Mouse (Mus musculus) heart, postnatal 0 days (tissue): ENCODE results near the gene Ptp4a2. TPM values are rescaled to one million over a fixed set of nuclear protein-coding genes. Genes with fewer than 3 reads are reported as not detected.
"Not testable (repeated sequence)": the region's sequence is repeated elsewhere in the genome, so short reads cannot be mapped to it uniquely, and the experiment has no call there.

Source experiments
- ATAC-seq: fragments of 200-750 bp; cut with Nextera tagmentation; 2 replicates; pipeline ENCODE4 v1.8.0; 2017; ENCODE audit warnings: low read depth, moderate number of reproducible peaks, moderate library complexity; ENCODE audit not compliant: insufficient read depth
- DNase-seq: peaks from one replicate; pipeline ENCODE4 v3.0.0-alpha.2; 2016; ENCODE audit warnings: low spot score
- H3K27ac ChIP-seq: fragments of 300-500 bp; sonication (generic); 2 replicates; pipeline ENCODE4 v1.5.1; 2014; ENCODE audit warnings: low read depth, mild to moderate bottlenecking
- H3K27me3 ChIP-seq: fragments of 300-500 bp; sonication (generic); 2 replicates; pipeline ENCODE4 v1.6.1; 2014; ENCODE audit warnings: low read length, mixed read lengths; ENCODE audit not compliant: control insufficient read depth, insufficient read depth
- H3K36me3 ChIP-seq: fragments of 300-500 bp; sonication (generic); replicated peaks from 2 replicates; pipeline ENCODE4 v1.6.1; 2014; ENCODE audit warnings: low read length, mixed read lengths; ENCODE audit not compliant: control insufficient read depth, insufficient read depth
- H3K4me1 ChIP-seq: fragments of 300-500 bp; sonication (generic); 2 replicates; pipeline ENCODE4 v1.6.1; 2014; ENCODE audit warnings: antibody characterized with exemption; ENCODE audit not compliant: control insufficient read depth, insufficient read depth
- H3K4me2 ChIP-seq: fragments of 300-500 bp; sonication (generic); 2 replicates; pipeline ENCODE4 v1.6.1; 2014; ENCODE audit warnings: low read depth, mild to moderate bottlenecking, low read length, moderate library complexity
- H3K4me3 ChIP-seq: fragments of 300-500 bp; sonication (generic); 2 replicates; pipeline ENCODE4 v1.5.1; 2014; ENCODE audit warnings: low read depth, low read length
- H3K9ac ChIP-seq: fragments of 300-500 bp; sonication (generic); replicated peaks from 2 replicates; pipeline ENCODE4 v1.6.1; 2014; ENCODE audit warnings: low read depth, low read length, mixed read lengths
- H3K9me3 ChIP-seq: fragments of 300-500 bp; sonication (generic); replicated peaks from 2 replicates; pipeline ENCODE4 v1.6.1; 2016; ENCODE audit warnings: low read length; ENCODE audit not compliant: control insufficient read depth
- CTCF ChIP-seq: IDR thresholded peaks from 2 replicates; pipeline ENCODE4 v1.5.1; 2016; ENCODE audit warnings: antibody characterized with exemption, control low read depth, low read depth
- EP300 ChIP-seq: IDR thresholded peaks from 2 replicates; pipeline ENCODE4 v1.6.1; 2016; ENCODE audit warnings: antibody characterized with exemption, low read depth
- WGBS: fragments of 180-500 bp; shearing (Covaris S2); extraction: QIAGEN DNeasy Blood & Tissue Kit; methylation state at CpG from one replicate; pipeline ENCODE4 v1.1.7; 2014; 5-methylcytosine and 5-hydroxymethylcytosine counted together
- polyA plus RNA-seq: library from polyadenylated mRNA; unstranded; fragments of >200 nt; fragmentation: Nextera tagmentation; extraction: Ambion mirVana; gene quantifications from 2 replicates; pipeline ENCODE4 v1.2.1, GENCODE M21; 2015
- total RNA-seq: library from RNA; depleted of rRNA; stranded (reverse); fragments of >200 nt; gene quantifications from 2 replicates; pipeline ENCODE4 v1.2.3, GENCODE M21; 2014; ENCODE audit warnings: low replicate concordance; rRNA removed

Gene Ptp4a2
- 132 and 176 TPM in 2 replicates for total RNA-seq
- polyA plus RNA-seq: 407 and 417 TPM in 2 replicates

DNA sequence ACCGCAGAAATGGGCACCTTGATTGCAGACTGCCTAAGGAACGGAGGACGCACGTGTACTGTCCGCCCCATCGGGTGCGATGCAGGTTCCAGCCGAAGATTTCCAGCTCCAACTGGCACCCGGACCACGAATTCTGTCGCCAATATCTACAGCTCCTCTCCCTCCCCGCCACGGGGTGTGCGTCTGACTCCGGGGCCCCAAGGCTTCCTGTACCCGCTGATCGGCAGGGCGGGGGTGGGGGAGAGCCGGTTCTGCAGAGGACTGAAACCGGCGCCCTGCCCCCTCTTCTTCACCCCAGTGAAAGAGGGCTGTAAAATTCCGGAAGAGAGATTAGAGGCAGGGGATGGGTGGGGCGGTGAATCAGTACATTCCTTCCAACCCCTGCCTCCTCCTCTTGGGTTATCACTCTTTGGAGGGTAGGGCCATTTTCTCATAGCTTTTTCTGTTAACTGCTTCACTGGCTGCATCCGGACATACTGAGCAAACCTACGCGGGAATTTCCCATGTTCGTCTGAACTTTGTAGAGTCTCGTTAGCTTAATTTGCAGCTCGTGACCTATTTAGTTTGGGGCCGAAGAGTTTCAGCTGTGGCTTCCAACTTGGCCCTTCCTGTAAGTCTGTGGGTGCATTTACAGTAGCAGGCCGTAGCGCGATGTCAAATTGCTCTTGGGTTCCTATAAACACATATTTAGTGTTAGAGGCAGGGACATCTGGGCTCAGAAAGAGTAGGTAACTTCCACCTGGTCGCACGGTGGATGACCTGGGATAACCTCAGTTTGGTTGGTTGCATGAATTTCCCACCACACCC is at the start of gene Ptp4a2:
Ptp4a2 (plus strand) TSS at position 422 of the 807 bp plus-strand sequence.
- no peaks in the 10 kb centered on the region for H3K27me3 ChIP-seq
- H3K27ac ChIP-seq: peak within 1 kb of the TSS; percentile 85
- peak within 1 kb of the TSS; percentile 84 for H3K4me2 ChIP-seq
- no peaks in the 10 kb centered on the region for H3K9me3 ChIP-seq
- 11% methylated on average over 35 of the region's 35 CpGs for WGBS
- peak within 1 kb of the TSS; percentile 65 for H3K9ac ChIP-seq
- H3K4me3 ChIP-seq: peak within 1 kb of the TSS; percentile 56
- ATAC-seq (peak; percentile 94), DNase-seq (peak; percentile 93)
- H3K36me3 ChIP-seq: no peaks in the 10 kb centered on the region
- H3K4me1 ChIP-seq: peaks cover 13% of the 10 kb centered on the region; the same call in 1 of the 2 replicates
- no peak for TF ChIP-seq CTCF
- peak; percentile 65 for TF ChIP-seq EP300

GRCm38 (mm10) chr4:129761606-129762005 is 49.4 kb upstream of the Ptp4a2 start:
- ATAC-seq (no peak), DNase-seq (no peak)
- Histone ChIP-seq H3K27ac (no peak overlapping the region), H3K27me3 (no peaks in the 10 kb centered on the region), H3K4me3 (no peak overlapping the region), H3K9ac (no peak overlapping the region), H3K4me1 (no peaks in the 10 kb centered on the region), H3K36me3 (no peaks in the 10 kb centered on the region), H3K4me2 (no peak overlapping the region), H3K9me3 (no peaks in the 10 kb centered on the region)
- WGBS: 88% methylated on average over 12 of the region's 12 CpGs
- TF ChIP-seq EP300 (no peak), CTCF (no peak)

DNA sequence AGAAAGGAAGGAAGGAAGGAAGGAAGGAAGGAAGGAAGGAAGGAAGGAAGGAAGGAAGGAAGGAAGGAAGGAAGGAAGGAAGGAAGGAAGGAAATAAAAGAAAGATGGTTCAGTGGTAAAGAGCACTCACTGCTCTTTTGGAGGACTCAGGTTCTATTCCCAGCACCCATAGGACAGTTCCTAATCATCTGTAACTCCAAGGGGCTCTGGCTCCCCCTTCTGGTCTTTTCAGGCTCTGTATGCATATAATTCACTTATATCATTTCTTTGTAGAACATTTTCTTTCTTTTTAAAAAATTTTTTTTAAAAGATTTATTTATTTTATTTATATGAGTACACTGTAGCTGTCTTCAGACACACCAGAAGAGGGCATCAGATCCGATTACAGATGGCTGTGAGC is 48.5 kb upstream of the Ptp4a2 start:
- H3K9me3 ChIP-seq, H3K36me3 ChIP-seq, H3K4me2 ChIP-seq, H3K27ac ChIP-seq, H3K4me3 ChIP-seq, H3K9ac ChIP-seq, H3K27me3 ChIP-seq, H3K4me1 ChIP-seq, DNase-seq, ATAC-seq: not testable (repeated sequence)
- 75% methylated on average over 1 of the region's 1 CpGs for WGBS

DNA sequence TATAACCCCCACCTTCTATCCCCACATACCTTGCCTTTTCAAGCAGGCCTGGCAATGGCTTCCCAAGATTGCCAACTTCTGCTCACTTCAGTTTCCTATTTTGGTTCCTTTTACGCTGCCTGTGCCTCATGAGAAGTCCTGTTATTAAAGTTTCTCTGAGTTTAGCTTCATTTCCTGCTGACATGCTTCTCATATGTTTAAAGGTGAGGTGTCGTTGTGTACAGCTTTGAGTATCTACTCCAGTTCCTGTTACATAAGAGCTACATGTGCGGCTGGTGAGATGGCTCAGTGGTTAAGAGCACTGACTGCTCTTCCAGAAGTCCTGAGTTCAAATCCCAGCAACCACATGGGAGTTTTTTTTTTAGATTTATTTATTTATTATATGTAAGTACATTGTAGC is 45.7 kb upstream of the Ptp4a2 start:
- H3K4me1 ChIP-seq: no peaks in the 10 kb centered on the region
- H3K27ac ChIP-seq: no peak overlapping the region
- H3K4me3 ChIP-seq: no peak overlapping the region
- no peak for TF ChIP-seq CTCF
- TF ChIP-seq EP300: no peak
- WGBS: 71% methylated on average over 3 of the region's 3 CpGs
- H3K9ac ChIP-seq: no peak overlapping the region
- no peaks in the 10 kb centered on the region for H3K9me3 ChIP-seq
- no peaks in the 10 kb centered on the region for H3K27me3 ChIP-seq
- ATAC-seq (no peak), DNase-seq (no peak)
- no peaks in the 10 kb centered on the region for H3K36me3 ChIP-seq
- H3K4me2 ChIP-seq: no peak overlapping the region

GRCm38 (mm10) chr4:129767782-129768181 is 43.2 kb upstream of the Ptp4a2 start:
- no peaks in the 10 kb centered on the region for H3K36me3 ChIP-seq
- H3K27me3 ChIP-seq: 0 out of 2 replicates have a peak, but pooled peaks cover 2% of the 10 kb centered on the region
- H3K4me1 ChIP-seq: peaks cover 8% of the 10 kb centered on the region; the same call in 1 of the 2 replicates
- WGBS: 70% methylated on average over 8 of the region's 8 CpGs
- no peak for TF ChIP-seq CTCF
- TF ChIP-seq EP300: no peak
- no peak for DNase-seq
- H3K9ac ChIP-seq: no peak overlapping the region
- no peak overlapping the region for H3K4me3 ChIP-seq
- no peak for ATAC-seq
- no peak overlapping the region for H3K4me2 ChIP-seq
- no peaks in the 10 kb centered on the region for H3K9me3 ChIP-seq
- no peak overlapping the region for H3K27ac ChIP-seq

- 62% methylated on average over 3 of the region's 3 CpGs for WGBS
- H3K36me3 ChIP-seq, H3K4me2 ChIP-seq, H3K27ac ChIP-seq, DNase-seq, H3K4me1 ChIP-seq, H3K27me3 ChIP-seq, ATAC-seq, H3K4me3 ChIP-seq, H3K9ac ChIP-seq, H3K9me3 ChIP-seq: not testable (repeated sequence)
Measured at GRCm38 (mm10) chr4:129768742-129769141, 42.3 kb upstream of the Ptp4a2 start.
